Mouse (Mus musculus) myocyte (in vitro differentiated cells): ENCODE measurements around the gene Ddx52.

ENCODE experiments used
- E2F4 ChIP-seq: IDR thresholded peaks from one replicate; pipeline ENCODE4 v1.6.1; 2011; ENCODE audit warnings: mild to moderate bottlenecking, control low read depth, moderate library complexity; ENCODE audit not compliant: insufficient read depth
- POLR2A ChIP-seq: IDR thresholded peaks from one replicate; pipeline ENCODE4 v1.6.1; 2011; ENCODE audit warnings: low read depth, mild to moderate bottlenecking, control low read depth, moderate library complexity; ENCODE audit not compliant: insufficient read length
- USF1 ChIP-seq: IDR thresholded peaks from one replicate; pipeline ENCODE4 v1.6.1; 2011; ENCODE audit warnings: low read depth, mild to moderate bottlenecking, control low read depth, moderate library complexity

DNA sequence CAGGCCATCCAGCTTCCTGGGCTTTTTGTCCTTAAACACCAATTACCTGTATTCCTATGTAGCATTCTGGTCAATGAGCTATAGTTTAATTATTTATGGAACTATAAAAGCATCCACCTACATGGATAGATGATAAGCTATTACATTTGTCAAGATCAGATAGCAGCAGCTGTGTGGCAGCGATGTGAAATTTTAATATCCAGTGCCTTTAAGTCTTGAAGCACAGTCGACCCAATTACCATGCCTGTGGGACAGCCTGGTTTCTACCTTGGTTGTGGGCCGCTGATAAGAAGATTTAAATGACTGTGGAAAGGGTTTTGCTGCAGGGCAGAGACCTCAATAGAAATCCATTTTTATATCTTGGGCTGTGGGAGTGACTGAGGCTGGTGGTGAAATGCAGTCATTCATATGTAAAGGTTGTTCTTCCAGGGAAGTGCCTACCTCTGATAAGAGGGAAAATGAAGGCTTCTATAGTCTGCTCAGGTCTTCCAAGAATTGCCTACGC, 57.6 kb downstream of the Ddx52 start:
- TF ChIP-seq POLR2A: no peak
- no peak for TF ChIP-seq USF1
- no peak for TF ChIP-seq E2F4
